Mouse (Mus musculus) cortical plate, adult 2 months (tissue): ENCODE measurements at regions not wholly inside any gene's neighbourhood (a gene's known extent, or its start where the extent isn't known, plus 50 kb on each side); places are given as distances from the start of the nearest gene placed in this dataset.

ENCODE experiments used
- CTCF ChIP-seq: fragments of 200-500 bp; IDR thresholded peaks from 2 replicates; pipeline ENCODE4 v1.5.1; 2011; ENCODE audit warnings: mild to moderate bottlenecking, control low read depth, low read length; ENCODE audit not compliant: insufficient read depth; ENCODE audit errors: extremely low read depth
- POLR2A ChIP-seq: fragments of 200-500 bp; IDR thresholded peaks from 2 replicates; pipeline ENCODE4 v1.6.1; 2011; ENCODE audit warnings: mild to moderate bottlenecking, low read length, control low read depth; ENCODE audit not compliant: insufficient read depth; ENCODE audit errors: extremely low read depth

- no peak for TF ChIP-seq CTCF
- TF ChIP-seq POLR2A, result no peak
Measured at GRCm38 (mm10) chr12:77048380-77048779, 86.4 kb upstream of the Max start.
